Mouse (Mus musculus): ENCODE results near the gene Trpm4. TPM values are rescaled to one million over a fixed set of nuclear protein-coding genes. Genes with fewer than 3 reads are reported as not detected.

Trpm4 gene
- polyA plus RNA-seq, 1 experiment from 2014 or later: 8.2 TPM

DNA sequence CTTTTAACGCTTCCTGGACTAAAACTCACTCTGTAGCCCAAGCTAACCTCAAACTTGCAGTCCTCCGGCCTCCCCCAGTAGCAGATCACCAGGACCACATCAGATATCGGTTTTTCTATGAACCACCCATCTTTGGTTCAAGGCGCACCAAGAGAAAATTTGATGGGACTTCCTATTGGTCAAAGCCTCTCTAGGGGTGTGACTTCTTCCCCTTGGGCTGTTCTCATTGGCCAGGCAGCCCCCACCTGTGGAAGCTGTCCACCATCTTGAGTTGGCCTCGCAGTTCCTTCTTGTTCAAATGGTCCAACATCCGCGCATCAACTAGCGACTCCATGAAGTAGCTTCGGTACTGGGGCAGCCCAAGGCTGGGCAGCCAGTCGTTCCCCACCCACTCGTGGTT is 8.5 kb upstream of the Trpm4 start:
- peaks cover 37% of the 10 kb centered on the region for H3K27me3 ChIP-seq
- no peak for ATAC-seq (ENCODE audit: low FRiP score, low read depth)
- WGBS: 91% methylated on average over 11 of the region's 11 CpGs

DNA sequence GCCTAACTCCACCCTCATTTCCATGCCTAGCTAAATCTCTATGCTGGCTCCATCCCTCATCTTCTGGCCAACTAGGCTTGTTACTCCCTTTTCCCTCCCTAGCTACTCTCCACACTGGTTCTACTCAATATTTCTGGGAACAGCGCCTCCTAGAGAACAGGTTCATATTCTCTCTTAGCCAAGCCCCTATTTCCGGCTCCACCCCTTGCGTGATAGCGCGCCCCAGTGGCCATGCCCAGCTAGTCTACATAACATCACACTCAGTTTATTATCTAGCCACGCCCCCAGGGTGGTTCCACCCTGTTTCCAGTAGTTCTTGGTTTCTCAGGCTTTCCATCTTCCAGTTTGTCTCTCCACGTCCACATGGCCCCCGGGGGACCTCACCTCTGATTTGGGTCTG is 7.7 kb upstream of the Trpm4 start:
- Histone ChIP-seq H3K4me3 (no peak overlapping the region), H3K9me3 (no peaks in the 10 kb centered on the region), H3K36me3 (peaks cover 16% of the 10 kb centered on the region), H3K27me3 (peaks cover 45% of the 10 kb centered on the region), H3K9ac (replicated peaks) (no peak overlapping the region), H3K27ac (replicated peaks) (no peak overlapping the region), H3K4me1 (peaks cover 35% of the 10 kb centered on the region), H3K4me2 (replicated peaks) (peak overlapping the region; percentile 86; the same call in 1 of the 2 replicates)
- WGBS: 4% methylated on average over 8 of the region's 8 CpGs
- ATAC-seq (ENCODE audit: low FRiP score, low read depth): no peak

More for the DNA sequence above, 8.5 kb upstream of the Trpm4 start:
- H3K4me2 ChIP-seq (replicated peaks): no peak overlapping the region
- H3K36me3 ChIP-seq: peaks cover 23% of the 10 kb centered on the region
- no peaks in the 10 kb centered on the region for H3K9me3 ChIP-seq
- H3K9ac ChIP-seq (replicated peaks): no peak overlapping the region
- H3K4me3 ChIP-seq: no peak overlapping the region
- H3K27ac ChIP-seq (replicated peaks): no peak overlapping the region
- H3K4me1 ChIP-seq: peaks cover 35% of the 10 kb centered on the region

DNA sequence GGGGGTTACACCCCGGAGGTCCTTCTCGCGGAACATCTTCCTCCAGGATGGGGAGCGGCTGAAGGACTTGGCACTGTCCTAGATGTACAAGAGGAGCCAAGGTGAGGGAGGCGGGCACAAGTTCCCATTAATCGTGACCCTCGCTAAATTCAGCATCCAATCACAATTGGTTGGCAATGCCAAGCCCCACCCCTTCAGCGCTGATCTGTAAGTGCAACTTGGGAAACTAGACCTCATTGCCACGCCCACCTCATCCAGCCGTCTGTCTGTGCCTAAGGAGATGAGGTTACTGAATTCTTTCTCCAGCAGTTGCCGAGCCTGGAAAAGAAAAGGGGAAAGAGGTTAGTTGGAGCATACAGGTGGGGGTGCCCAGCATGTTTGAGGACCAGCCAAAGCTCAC is 7.1 kb upstream of the Trpm4 start:
- 4% methylated on average over 11 of the region's 11 CpGs for WGBS
- peaks cover 9% of the 10 kb centered on the region for H3K36me3 ChIP-seq
- no peak overlapping the region for H3K9ac ChIP-seq (replicated peaks)

DNA sequence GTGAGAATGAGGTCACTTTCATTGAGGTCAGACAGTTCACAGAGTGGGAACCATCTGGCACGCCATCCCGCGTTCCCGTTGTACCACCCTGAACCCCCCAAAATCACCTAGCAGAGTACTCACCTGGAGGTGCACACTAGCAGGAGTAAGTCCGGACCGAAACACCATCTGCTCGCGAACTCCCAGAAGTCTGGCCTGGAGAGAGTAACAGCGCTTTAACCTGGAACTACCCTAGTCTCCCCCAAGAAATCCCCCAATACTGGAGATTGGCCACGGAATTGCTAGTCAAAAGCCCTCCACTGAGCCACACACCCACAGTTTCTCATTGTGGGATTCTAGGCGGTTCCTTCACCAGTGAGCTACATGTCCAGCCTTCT is 6.5 kb upstream of the Trpm4 start:
- no peak overlapping the region for H3K27ac ChIP-seq (replicated peaks)
- 2% methylated on average over 11 of the region's 11 CpGs for whole genome bisulfite sequencing

More for the DNA sequence above, 7.1 kb upstream of the Trpm4 start:
- Histone ChIP-seq H3K4me2 (replicated peaks) (peak overlapping the region; percentile 86), H3K27me3 (peaks cover 51% of the 10 kb centered on the region), H3K4me1 (peaks cover 35% of the 10 kb centered on the region), H3K4me3 (peak overlapping the region; percentile 52), H3K9me3 (no peaks in the 10 kb centered on the region), H3K27ac (replicated peaks) (no peak overlapping the region)
- no peak for ATAC-seq (ENCODE audit: low FRiP score, low read depth)

DNA sequence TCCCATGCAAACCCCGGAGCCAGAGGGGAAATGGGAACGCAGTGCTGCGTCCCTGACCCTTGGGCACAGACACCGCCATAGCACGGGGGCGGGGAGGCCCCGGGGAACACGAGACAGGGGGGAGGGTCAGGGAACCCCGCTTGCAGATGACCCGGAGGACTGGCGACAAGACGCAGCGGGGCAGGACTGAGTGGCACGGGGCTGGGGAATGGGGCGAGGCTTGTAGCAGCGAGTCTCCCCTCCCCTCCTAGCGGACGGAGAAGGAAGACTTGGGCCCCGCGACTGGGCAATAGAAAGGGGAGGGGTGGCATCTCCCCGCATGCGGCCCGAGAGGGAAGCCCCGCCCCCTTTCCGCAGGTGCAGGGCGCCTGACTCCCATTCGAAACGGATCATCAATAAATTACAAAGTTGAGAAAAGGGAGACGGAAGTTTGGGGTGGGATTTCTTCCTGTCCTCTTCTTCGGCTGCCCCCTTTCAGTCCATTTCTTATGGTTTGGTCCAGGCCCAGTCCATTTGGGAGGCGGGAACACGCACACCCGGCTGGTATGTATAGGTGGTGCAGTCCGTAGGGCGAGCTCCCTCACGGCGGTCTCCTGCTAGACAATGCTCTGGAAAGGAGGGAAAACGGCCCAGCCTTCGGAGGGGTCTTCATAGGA is 6.0 kb upstream of the Trpm4 start:
- Histone ChIP-seq H3K4me2 (replicated peaks) (peak overlapping the region; percentile 86), H3K4me3 (peak overlapping the region; percentile 52), H3K9me3 (no peaks in the 10 kb centered on the region), H3K36me3 (no peaks in the 10 kb centered on the region; the same call in 1 of the 2 replicates), H3K27ac (replicated peaks) (peak overlapping the region; percentile 56), H3K27me3 (peaks cover 61% of the 10 kb centered on the region), H3K9ac (replicated peaks) (peak overlapping the region; percentile 68), H3K4me1 (peaks cover 40% of the 10 kb centered on the region)
- peak; percentile 89 for ATAC-seq (ENCODE audit: low FRiP score, low read depth)
- WGBS: under 1% methylated on average over 39 of the region's 39 CpGs

More for the DNA sequence above, 6.5 kb upstream of the Trpm4 start:
- Histone ChIP-seq H3K4me3 (peak overlapping the region; percentile 52), H3K9ac (replicated peaks) (0 out of 2 replicates have a peak overlapping the region, but pooled peaks have one; percentile 68), H3K27me3 (peaks cover 56% of the 10 kb centered on the region), H3K9me3 (no peaks in the 10 kb centered on the region), H3K4me2 (replicated peaks) (peak overlapping the region; percentile 86), H3K36me3 (peaks cover 3% of the 10 kb centered on the region; the same call in 1 of the 2 replicates), H3K4me1 (peaks cover 35% of the 10 kb centered on the region)
- no peak for ATAC-seq (ENCODE audit: low FRiP score, low read depth)

DNA sequence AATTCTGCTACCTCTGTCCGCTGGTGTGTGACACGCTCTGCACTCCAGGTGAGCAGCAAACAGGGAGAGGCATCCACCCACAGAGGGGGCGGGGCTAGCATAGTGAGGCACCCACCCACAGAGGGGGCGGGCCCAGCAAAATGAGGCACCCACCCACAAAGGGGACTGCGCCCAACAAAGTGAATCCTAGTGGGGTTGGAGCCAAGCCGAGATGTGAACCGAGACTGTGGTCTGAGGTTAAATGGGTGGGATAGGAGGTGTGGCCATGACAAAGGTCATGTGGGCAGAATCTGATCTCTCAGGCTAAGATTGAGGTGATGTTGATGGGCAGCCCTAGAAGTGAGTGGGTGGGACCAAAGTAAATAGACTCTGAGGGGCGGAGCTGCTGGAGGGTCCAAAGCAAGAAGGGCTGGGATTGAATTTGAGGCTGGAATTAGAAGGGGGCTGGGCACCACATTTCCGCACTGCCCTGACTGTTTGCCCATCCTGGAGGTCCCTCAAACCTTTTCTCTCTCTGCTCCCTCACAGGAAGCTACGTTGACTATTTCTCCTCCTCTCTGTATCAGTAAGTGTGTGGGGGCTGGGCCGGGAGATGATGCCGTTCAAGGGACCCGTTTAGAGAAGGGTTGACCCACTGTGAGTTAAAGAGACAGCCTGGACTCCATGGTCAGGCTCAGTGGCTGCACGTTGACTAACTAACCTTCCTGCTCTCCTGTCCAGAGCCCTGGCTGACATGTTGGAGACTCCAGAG is 4.8 kb upstream of the Trpm4 start:
- 1% methylated on average over 13 of the region's 14 CpGs for WGBS

DNA sequence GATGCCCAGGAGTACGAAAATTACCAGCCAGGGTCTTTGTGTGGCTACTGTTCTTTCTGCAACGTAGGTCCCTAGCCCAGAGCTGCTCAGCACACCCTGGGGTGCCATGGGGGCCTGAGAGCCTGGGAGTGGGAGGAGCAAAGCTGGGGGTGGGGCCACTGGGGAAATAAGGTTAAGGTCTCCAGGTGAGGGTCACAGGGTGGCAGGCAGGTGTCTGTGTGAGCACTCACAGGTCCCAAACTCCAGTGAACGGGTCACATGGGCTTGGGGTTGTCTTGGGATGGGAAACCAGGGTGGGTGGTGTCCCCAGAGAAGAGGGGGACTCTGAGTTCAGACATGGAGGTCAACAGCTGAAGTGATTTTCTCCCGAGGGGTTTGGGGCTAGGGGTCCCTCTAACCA is 3.9 kb upstream of the Trpm4 start:
- 16% methylated on average over 4 of the region's 4 CpGs for WGBS
- H3K27ac ChIP-seq (replicated peaks): no peak overlapping the region
- H3K4me2 ChIP-seq (replicated peaks): no peak overlapping the region
- no peak for ATAC-seq (ENCODE audit: low FRiP score, low read depth)
- no peak overlapping the region for H3K9ac ChIP-seq (replicated peaks)
- peaks cover 61% of the 10 kb centered on the region for H3K4me1 ChIP-seq
- H3K27me3 ChIP-seq: peaks cover 68% of the 10 kb centered on the region
- H3K9me3 ChIP-seq: no peaks in the 10 kb centered on the region
- no peak overlapping the region for H3K4me3 ChIP-seq
- no peaks in the 10 kb centered on the region for H3K36me3 ChIP-seq

More for the DNA sequence above, 4.8 kb upstream of the Trpm4 start:
- 0 out of 2 replicates have a peak overlapping the region, but pooled peaks have one; percentile 68 for H3K9ac ChIP-seq (replicated peaks)
- H3K4me2 ChIP-seq (replicated peaks): peak overlapping the region; percentile 86
- ATAC-seq (ENCODE audit: low FRiP score, low read depth): no peak
- H3K27ac ChIP-seq (replicated peaks): no peak overlapping the region
- no peaks in the 10 kb centered on the region for H3K9me3 ChIP-seq
- no peaks in the 10 kb centered on the region; the same call in 1 of the 2 replicates for H3K36me3 ChIP-seq
- no peak overlapping the region for H3K4me3 ChIP-seq
- peaks cover 52% of the 10 kb centered on the region for H3K4me1 ChIP-seq
- H3K27me3 ChIP-seq: peaks cover 66% of the 10 kb centered on the region

DNA sequence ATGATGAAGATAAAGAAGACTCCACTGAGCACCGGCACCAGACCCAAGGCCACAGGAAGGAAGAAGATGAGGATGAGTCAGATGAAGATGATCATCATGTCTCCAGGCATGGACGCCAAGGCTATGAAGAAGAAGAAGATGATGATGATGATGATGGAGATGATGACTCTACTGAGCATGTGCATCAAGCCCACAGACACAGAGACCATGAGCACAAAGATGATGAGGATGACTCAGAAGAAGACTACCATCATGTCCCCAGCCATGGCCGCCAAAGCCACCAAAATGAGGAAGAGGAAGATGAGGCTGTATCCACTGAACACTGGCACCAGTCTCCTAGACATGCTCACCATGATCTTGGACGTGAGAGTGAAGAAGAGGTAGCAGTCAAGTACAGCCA is 2.7 kb upstream of the Trpm4 start:
- Histone ChIP-seq H3K27me3 (peaks cover 63% of the 10 kb centered on the region), H3K36me3 (no peaks in the 10 kb centered on the region), H3K4me3 (no peak overlapping the region), H3K4me1 (peaks cover 64% of the 10 kb centered on the region), H3K4me2 (replicated peaks) (no peak overlapping the region), H3K9ac (replicated peaks) (no peak overlapping the region), H3K27ac (replicated peaks) (no peak overlapping the region), H3K9me3 (no peaks in the 10 kb centered on the region)
- 86% methylated on average over 4 of the region's 4 CpGs for WGBS
- ATAC-seq (ENCODE audit: low FRiP score, low read depth): no peak

DNA sequence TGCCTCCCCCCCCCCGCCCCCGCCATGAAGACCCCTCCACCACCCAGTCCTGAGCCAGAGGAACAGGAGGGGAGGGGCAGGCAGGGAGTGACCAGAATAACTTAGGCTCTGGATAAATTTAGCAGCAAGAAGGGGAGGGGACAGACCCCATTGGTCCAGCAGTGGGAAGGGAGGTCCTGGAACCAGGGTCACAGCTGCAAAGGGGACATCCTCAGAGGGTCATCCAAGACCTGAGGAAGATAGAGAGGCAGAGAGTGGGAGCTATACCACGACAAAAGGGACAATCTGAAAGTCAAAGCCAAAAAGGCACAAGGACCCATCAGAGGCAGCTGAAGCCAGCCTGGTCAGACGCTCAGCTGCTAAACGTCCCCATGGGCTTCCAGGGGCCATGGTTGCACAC is 1.5 kb upstream of the Trpm4 start, which contains the start of gene Hrc:
Hrc (plus strand) TSS at position 235 of the 400 bp plus-strand sequence.
- no peak for ATAC-seq (ENCODE audit: low FRiP score, low read depth)
- Histone ChIP-seq H3K4me1 (peaks cover 53% of the 10 kb centered on the region), H3K9ac (replicated peaks) (peak within 1 kb of the TSS; percentile 71; the same call in 1 of the 2 replicates), H3K27me3 (peaks cover 54% of the 10 kb centered on the region), H3K27ac (replicated peaks) (no peak within 1 kb of the TSS), H3K4me2 (replicated peaks) (peak within 1 kb of the TSS; percentile 96), H3K36me3 (no peaks in the 10 kb centered on the region), H3K4me3 (no peak within 1 kb of the TSS; the same call in 1 of the 2 replicates), H3K9me3 (no peaks in the 10 kb centered on the region)
- 38% methylated on average over 5 of the region's 5 CpGs for WGBS

DNA sequence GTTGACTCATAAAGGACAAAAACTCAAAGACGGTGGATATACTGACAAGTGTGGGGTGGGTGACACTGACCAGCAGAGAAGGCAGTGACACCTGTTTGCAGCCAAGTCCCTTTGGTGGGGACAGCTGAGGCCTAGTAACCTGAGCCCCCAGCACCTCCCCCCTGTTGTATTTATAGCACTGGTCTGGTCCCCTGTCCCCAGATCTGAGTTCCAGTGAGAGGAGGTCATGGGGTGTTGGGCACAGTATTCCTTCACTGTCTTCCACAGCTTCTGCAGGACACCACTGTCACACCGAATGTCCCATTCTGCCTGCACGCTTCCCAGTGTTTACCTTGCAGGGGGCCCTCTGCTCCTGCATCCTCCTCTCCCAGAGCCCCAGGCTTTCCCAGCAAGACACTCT is 1.0 kb upstream of the Trpm4 start:
- Histone ChIP-seq H3K36me3 (no peaks in the 10 kb centered on the region), H3K4me2 (replicated peaks) (no peak overlapping the region), H3K9ac (replicated peaks) (no peak overlapping the region), H3K9me3 (no peaks in the 10 kb centered on the region), H3K27ac (replicated peaks) (no peak overlapping the region), H3K4me3 (no peak overlapping the region), H3K27me3 (peaks cover 54% of the 10 kb centered on the region), H3K4me1 (peaks cover 49% of the 10 kb centered on the region)
- WGBS: 30% methylated on average over 3 of the region's 3 CpGs
- no peak for ATAC-seq (ENCODE audit: low FRiP score, low read depth)

DNA sequence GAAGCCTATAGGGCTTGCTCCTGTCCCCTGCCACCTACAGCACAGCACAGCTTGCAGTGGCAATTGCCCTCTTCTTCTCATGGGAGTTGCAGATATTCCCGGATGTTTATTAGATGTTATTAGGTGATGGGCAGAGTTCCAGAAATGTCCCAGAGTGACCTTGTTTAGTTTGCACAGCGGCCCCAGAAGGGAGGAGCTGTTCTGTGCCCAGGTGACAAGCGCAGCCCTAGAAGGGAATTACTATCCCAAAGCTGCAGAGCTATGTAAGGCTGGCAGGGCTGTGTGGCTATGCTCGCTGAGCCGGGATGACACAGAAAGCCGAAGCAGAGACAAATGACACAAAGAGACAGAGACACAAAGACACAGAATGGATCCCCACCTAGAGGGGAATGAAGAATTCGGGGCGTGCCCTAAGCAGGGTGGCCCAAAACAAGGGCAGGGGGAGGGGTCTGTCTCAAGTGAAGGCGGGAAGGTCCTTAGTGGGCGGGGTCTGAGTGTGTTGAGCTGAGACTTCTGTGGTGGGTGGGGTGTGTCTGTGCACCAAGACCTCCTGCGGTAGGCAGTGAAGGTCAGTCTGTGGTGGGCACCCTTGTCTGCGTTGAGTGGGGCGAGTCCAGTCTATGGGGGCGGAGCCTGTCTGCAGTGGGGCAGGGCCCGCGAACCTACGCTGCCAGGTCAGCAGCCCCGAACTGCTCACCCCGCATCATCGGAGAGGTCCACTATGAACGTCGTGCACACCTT is 725 bp downstream of the Trpm4 start:
- no peak overlapping the region for H3K27ac ChIP-seq (replicated peaks)
- WGBS: 4% methylated on average over 22 of the region's 22 CpGs
- H3K36me3 ChIP-seq: no peaks in the 10 kb centered on the region
- H3K9ac ChIP-seq (replicated peaks): peak overlapping the region; percentile 71
- H3K4me1 ChIP-seq: peaks cover 32% of the 10 kb centered on the region
- H3K9me3 ChIP-seq: no peaks in the 10 kb centered on the region
- H3K4me2 ChIP-seq (replicated peaks): peak overlapping the region; percentile 96
- peak overlapping the region; percentile 57 for H3K4me3 ChIP-seq
- ATAC-seq (ENCODE audit: low FRiP score, low read depth): peak; percentile 57
- H3K27me3 ChIP-seq: peaks cover 50% of the 10 kb centered on the region

Measured in midbrain, embryonic 12.5 days (tissue).